Mouse (Mus musculus): ENCODE measurements at regions not wholly inside any gene's neighbourhood (a gene's known extent, or its start where the extent isn't known, plus 50 kb on each side); places are given as distances from the start of the nearest gene placed in this dataset.

DNA sequence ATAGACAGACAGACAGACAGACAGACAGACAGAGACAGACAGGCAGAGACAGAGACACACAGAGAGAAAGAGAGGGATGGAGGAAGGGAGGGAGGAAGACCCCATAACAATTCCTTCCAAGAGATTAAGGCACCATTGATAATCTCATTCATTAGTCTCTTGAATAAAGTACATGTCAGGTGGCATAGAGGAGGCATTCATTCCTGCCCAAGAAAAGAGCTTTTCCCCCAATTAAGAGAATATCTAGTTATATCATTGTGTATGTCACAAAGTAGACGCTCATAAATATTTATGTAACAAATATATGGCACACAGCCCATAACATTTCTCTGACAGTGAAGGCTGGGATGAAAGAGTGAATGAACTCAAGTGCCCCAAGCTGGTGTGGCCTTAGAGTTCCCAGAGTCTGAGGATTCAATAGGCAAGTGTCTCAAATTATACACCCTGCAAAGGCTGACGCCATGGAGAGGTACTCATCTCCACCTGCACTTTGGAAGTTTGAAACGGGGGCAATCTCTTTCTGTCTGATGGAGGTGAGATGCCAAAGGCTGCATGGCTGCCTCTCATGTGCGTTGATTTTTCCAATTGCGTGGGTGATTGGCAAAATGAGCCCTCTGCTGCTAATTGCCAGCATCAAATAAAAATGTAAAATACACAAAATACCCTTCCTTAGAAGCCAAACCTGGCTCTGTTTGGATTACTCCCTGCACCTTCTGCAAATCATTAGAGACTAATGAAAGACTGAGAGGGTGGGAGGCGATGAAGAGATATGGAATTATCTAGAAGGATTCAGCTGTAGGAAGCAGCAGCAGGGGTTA lies 710.3 kb upstream of the Castor2 start:
- TF ChIP-seq ZC3H11A (IDR thresholded peaks at IDR 0.05; ENCODE audit: low read depth, low read length) = no peak
- TF ChIP-seq CTCF (conservative IDR thresholded peaks at IDR 0.05 in 1 of 2, IDR thresholded peaks at IDR 0.05 in 1 of 2; ENCODE audit: low read depth in 2 of 2, low read length in 2 of 2) = no peak
- no peak for TF ChIP-seq GABPA (IDR thresholded peaks at IDR 0.05; ENCODE audit: insufficient replicate concordance, low read depth, low read length)

Measured in CH12.LX (cell line).